Mouse (Mus musculus) brain, embryonic 14.5 days (tissue): Measurements from ENCODE around the gene Baz2b.

Experiments used
- CTCF ChIP-seq: fragments of 200-500 bp; IDR thresholded peaks from 2 replicates; pipeline ENCODE4 v1.5.1; 2012; ENCODE audit warnings: inconsistent platforms, mild to moderate bottlenecking, moderate library complexity, borderline replicate concordance; ENCODE audit not compliant: insufficient read depth, insufficient read length; ENCODE audit errors: extremely low read depth
- POLR2A ChIP-seq: fragments of 200-500 bp; IDR thresholded peaks from 2 replicates; pipeline ENCODE4 v1.6.1; 2012; ENCODE audit warnings: mild to moderate bottlenecking, inconsistent platforms, borderline replicate concordance; ENCODE audit not compliant: poor library complexity, insufficient read depth, insufficient read length, severe bottlenecking; ENCODE audit errors: extremely low read depth

GRCm38 (mm10) chr2:60181696-60182095 lies 27.9 kb downstream of the Baz2b start:
- no peak for TF ChIP-seq POLR2A
- no peak for TF ChIP-seq CTCF
